Mouse (Mus musculus) thymus, postnatal 10 days (tissue): ENCODE results near the gene Hoxa11.

Experiments
- DNase-seq, 2 experiments: peaks; one replicate each; pipeline ENCODE4 v3.0.0; 2021; ENCODE audit warnings: low spot score in 2 of 2

The Hoxa11 gene

GRCm38 (mm10) chr6:52232984-52233545 lies 12.5 kb downstream of the Hoxa11 start:
- DNase-seq = no peak

- no peak for DNase-seq
These were observed 13.0 kb downstream of the Hoxa11 start for GRCm38 (mm10) chr6:52232568-52232965.

GRCm38 (mm10) chr6:52231885-52232567 lies 13.6 kb downstream of the Hoxa11 start:
- DNase-seq = no peak

GRCm38 (mm10) chr6:52230516-52231165 lies 15.0 kb downstream of the Hoxa11 start, which contains the start of gene Hoxa9:
Gene Hoxa9, minus strand, starts transcription at chr6:52231089.
- no peak for DNase-seq

- DNase-seq = no peak
These were observed 15.8 kb downstream of the Hoxa11 start for GRCm38 (mm10) chr6:52229558-52230416.

GRCm38 (mm10) chr6:52228475-52229465 lies 16.8 kb downstream of the Hoxa11 start:
- DNase-seq = no peak

- DNase-seq = no peak
These were observed 18.0 kb downstream of the Hoxa11 start for GRCm38 (mm10) chr6:52227470-52228222.

GRCm38 (mm10) chr6:52226569-52227257 lies 18.9 kb downstream of the Hoxa11 start:
- DNase-seq = no peak

GRCm38 (mm10) chr6:52225612-52226568 lies 19.7 kb downstream of the Hoxa11 start:
- DNase-seq = no peak

GRCm38 (mm10) chr6:52224895-52225611 lies 20.6 kb downstream of the Hoxa11 start:
- no peak for DNase-seq

GRCm38 (mm10) chr6:52223939-52224760 lies 21.5 kb downstream of the Hoxa11 start:
- no peak for DNase-seq

- no peak for DNase-seq
These were observed 22.9 kb downstream of the Hoxa11 start for GRCm38 (mm10) chr6:52222729-52223128.

- no peak for DNase-seq
These were observed 23.5 kb downstream of the Hoxa11 start for GRCm38 (mm10) chr6:52221993-52222685.

- DNase-seq = peak; percentile 50 to 81
These were observed 24.1 kb downstream of the Hoxa11 start, which contains the start of gene Hoxa7 for GRCm38 (mm10) chr6:52221337-52221992. Gene Hoxa7, minus strand, starts transcription at chr6:52221854.

GRCm38 (mm10) chr6:52220865-52221310 lies 24.7 kb downstream of the Hoxa11 start:
- no peak for DNase-seq
